In genomic region chr3:48608933-48609332, GRCm38 (mm10) we compare ENCODE assay signal across 26 mouse cellular contexts.
"Had no signal": no experiment of that assay in that cellular context is flagged by ENCODE, and none has a peak within 500 bp of the region (broad histone marks: within the 10 kb centered on the region; RNA-seq: fewer than 3 reads in every experiment).

No protein-coding gene starts in this region.

- H3K9me3 ChIP-seq: heart, embryonic 13.5 days; heart, embryonic 15.5 days; hindbrain, embryonic 13.5 days; hindbrain, embryonic 15.5 days; kidney, embryonic 15.5 days; limb, embryonic 13.5 days; limb, embryonic 15.5 days; liver, embryonic 12.5 days had no signal

- H3K36me3 ChIP-seq: heart, embryonic 13.5 days; heart, embryonic 15.5 days; hindbrain, embryonic 13.5 days; hindbrain, embryonic 15.5 days; kidney, embryonic 15.5 days; limb, embryonic 13.5 days; limb, embryonic 15.5 days; liver, embryonic 12.5 days had no signal

- ATAC-seq: hindbrain, postnatal 0 days; intestine, embryonic 16.5 days; liver, embryonic 12.5 days had no signal

- H3K9ac ChIP-seq: heart, embryonic 13.5 days; heart, embryonic 15.5 days; hindbrain, embryonic 13.5 days; hindbrain, embryonic 15.5 days; kidney, embryonic 15.5 days; limb, embryonic 13.5 days; limb, embryonic 15.5 days; liver, embryonic 12.5 days had no signal

- H3K27ac ChIP-seq: gastrocnemius, adult 2 months; heart, adult 2 months; heart, embryonic 13.5 days; heart, embryonic 15.5 days; hindbrain, embryonic 13.5 days; hindbrain, embryonic 15.5 days; hindbrain, postnatal 0 days; kidney, embryonic 15.5 days; kidney, postnatal 0 days; limb, embryonic 13.5 days; limb, embryonic 15.5 days; liver, embryonic 12.5 days had no signal

- H3K4me3 ChIP-seq: gastrocnemius, adult 2 months; heart, adult 2 months; heart, embryonic 13.5 days; heart, embryonic 15.5 days; hindbrain, embryonic 13.5 days; hindbrain, embryonic 15.5 days; kidney, embryonic 15.5 days; limb, embryonic 13.5 days; limb, embryonic 15.5 days; liver, embryonic 12.5 days had no signal

- DNase-seq: gastrocnemius, adult 2 months; gastrocnemius, postnatal 14 days; gastrocnemius, postnatal 36 days; heart, adult 11 months; heart, adult 2 months; heart, postnatal 14 days; heart, postnatal 36 days; kidney, adult 11 months; kidney, adult 2 months; kidney, adult 9 months; kidney, postnatal 14 days; kidney, postnatal 36 days; layer of hippocampus, adult 9-11 months; layer of hippocampus, postnatal 36 days; left cerebral cortex, postnatal 4 days had no signal

- H3K4me1 ChIP-seq: heart, embryonic 13.5 days; heart, embryonic 15.5 days; hindbrain, embryonic 13.5 days; hindbrain, embryonic 15.5 days; kidney, embryonic 15.5 days; limb, embryonic 13.5 days; limb, embryonic 15.5 days; liver, embryonic 12.5 days had no signal
